Mouse (Mus musculus): ENCODE results near the gene 1700029I15Rik.

GRCm38 (mm10) chr2:92423156-92423555 is 40.8 kb downstream of the 1700029I15Rik start:
- TF ChIP-seq CTCF (IDR thresholded peaks at IDR 0.05; ENCODE audit: low read depth, low read length) (no peak), POLR2A (IDR thresholded peaks at IDR 0.05; ENCODE audit: insufficient read depth, low read length) (no peak), EP300 (IDR thresholded peaks at IDR 0.05; ENCODE audit: insufficient read depth, low read depth, low read length) (no peak)

Measured in ES-Bruce4 (cell line).